Mouse (Mus musculus) stomach, embryonic 14.5 days (tissue): ENCODE data around the gene 2900026A02Rik. TPM values are rescaled to one million over a fixed set of nuclear protein-coding genes. Genes with fewer than 3 reads are reported as not detected.

Experiments used
- ATAC-seq: fragments of 200-750 bp; cut with Nextera tagmentation; 2 replicates; pipeline ENCODE4 v1.8.0; 2017; ENCODE audit warnings: low read depth, moderate TSS enrichment; ENCODE audit not compliant: insufficient number of reproducible peaks, insufficient read depth, low FRiP score
- H3K27ac ChIP-seq: fragments of 300-500 bp; sonication (generic); 2 replicates; pipeline ENCODE4 v1.5.1; 2014; ENCODE audit warnings: mild to moderate bottlenecking, low read length, moderate library complexity, mixed read lengths
- H3K27me3 ChIP-seq: fragments of 300-500 bp; sonication (generic); 2 replicates; pipeline ENCODE4 v1.6.1; 2014; ENCODE audit warnings: low read length, control low read depth, mixed read lengths; ENCODE audit not compliant: control insufficient read depth, insufficient read depth
- H3K36me3 ChIP-seq: fragments of 300-500 bp; sonication (generic); 2 replicates; pipeline ENCODE4 v1.6.1; 2014; ENCODE audit warnings: mild to moderate bottlenecking, control low read depth, low read length, moderate library complexity, mixed read lengths; ENCODE audit not compliant: control insufficient read depth, insufficient read depth
- H3K4me1 ChIP-seq: fragments of 300-500 bp; sonication (generic); 2 replicates; pipeline ENCODE4 v1.6.1; 2014; ENCODE audit warnings: low read length, control low read depth, mixed read lengths; ENCODE audit not compliant: control insufficient read depth, insufficient read depth
- H3K4me2 ChIP-seq: fragments of 300-500 bp; sonication (generic); replicated peaks from 2 replicates; pipeline ENCODE4 v1.6.1; 2014; ENCODE audit warnings: low read depth, low read length, control low read depth
- H3K4me3 ChIP-seq: fragments of 300-500 bp; sonication (generic); 2 replicates; pipeline ENCODE4 v1.5.1; 2014; ENCODE audit warnings: low read depth, low read length, control low read depth
- H3K9ac ChIP-seq: fragments of 300-500 bp; sonication (generic); replicated peaks from 2 replicates; pipeline ENCODE4 v1.6.1; 2014; ENCODE audit warnings: low read depth, mild to moderate bottlenecking, control low read depth, low read length, moderate library complexity, mixed read lengths
- H3K9me3 ChIP-seq: fragments of 300-500 bp; sonication (generic); 2 replicates; pipeline ENCODE4 v1.6.1; 2016; ENCODE audit warnings: low read depth, low read length, control low read depth; ENCODE audit not compliant: control insufficient read depth
- WGBS: fragments of 180-500 bp; shearing (Covaris S2); extraction: QIAGEN DNeasy Blood & Tissue Kit; methylation state at CpG from one replicate; pipeline ENCODE4 v1.1.7; 2014; 5-methylcytosine and 5-hydroxymethylcytosine counted together
- polyA plus RNA-seq: library from polyadenylated mRNA; unstranded; fragments of >200 nt; fragmentation: Nextera tagmentation; extraction: Ambion mirVana; gene quantifications from 2 replicates; pipeline ENCODE4 v1.2.1, GENCODE M21; 2014

2900026A02Rik gene
- polyA plus RNA-seq, 1 experiment from 2014 or later: 9.2 TPM

DNA sequence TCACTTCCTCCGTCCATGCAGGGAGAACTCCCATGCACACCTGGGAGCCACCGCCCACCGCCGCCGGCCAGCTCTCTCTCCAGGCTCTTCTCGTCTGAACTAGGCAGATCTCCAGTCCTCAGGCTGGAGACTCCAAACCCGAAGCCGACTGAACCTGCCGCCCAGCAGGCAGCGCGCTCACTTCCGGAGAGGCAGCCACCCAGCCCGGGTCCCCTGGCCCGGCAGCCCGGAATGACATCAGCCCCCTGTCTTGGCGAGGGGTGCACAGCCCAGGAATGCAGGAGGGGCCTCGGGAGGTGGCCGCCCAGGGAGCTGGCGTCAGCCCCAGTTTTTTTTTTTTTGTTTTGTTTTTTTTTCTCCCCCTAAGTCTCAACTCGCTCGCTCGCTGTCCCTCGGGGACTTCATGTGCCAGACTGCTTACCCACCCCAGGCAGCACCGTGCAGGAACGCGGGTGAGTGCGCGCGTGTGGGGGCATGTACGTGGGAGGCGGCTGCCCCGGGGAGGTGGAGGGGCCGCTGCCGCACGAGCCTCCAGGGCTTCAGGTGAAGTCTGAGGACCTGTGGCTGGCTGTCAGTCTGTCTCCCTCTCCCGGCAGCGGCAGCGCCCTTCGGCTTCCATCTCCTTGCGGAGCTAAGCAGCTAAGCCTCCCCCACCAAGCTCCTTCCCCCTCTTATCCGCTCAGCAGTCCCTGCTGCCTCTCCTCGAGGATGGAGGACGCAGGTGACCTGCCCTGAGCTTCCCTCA is 82.5 kb downstream of the 2900026A02Rik start:
- peak overlapping the region; percentile 44 for H3K4me3 ChIP-seq
- H3K9me3 ChIP-seq: no peaks in the 10 kb centered on the region; the same call in 1 of the 2 replicates
- no peaks in the 10 kb centered on the region for H3K36me3 ChIP-seq
- peak overlapping the region; percentile 45; the same call in 1 of the 2 replicates for H3K9ac ChIP-seq
- peak overlapping the region; percentile 97 for H3K27ac ChIP-seq
- ATAC-seq: peak; percentile 39; the same call in 1 of the 2 replicates
- peaks cover 11% of the 10 kb centered on the region for H3K4me1 ChIP-seq
- WGBS: under 1% methylated on average over 43 of the region's 43 CpGs
- no peaks in the 10 kb centered on the region for H3K27me3 ChIP-seq
- H3K4me2 ChIP-seq: peak overlapping the region; percentile 88

DNA sequence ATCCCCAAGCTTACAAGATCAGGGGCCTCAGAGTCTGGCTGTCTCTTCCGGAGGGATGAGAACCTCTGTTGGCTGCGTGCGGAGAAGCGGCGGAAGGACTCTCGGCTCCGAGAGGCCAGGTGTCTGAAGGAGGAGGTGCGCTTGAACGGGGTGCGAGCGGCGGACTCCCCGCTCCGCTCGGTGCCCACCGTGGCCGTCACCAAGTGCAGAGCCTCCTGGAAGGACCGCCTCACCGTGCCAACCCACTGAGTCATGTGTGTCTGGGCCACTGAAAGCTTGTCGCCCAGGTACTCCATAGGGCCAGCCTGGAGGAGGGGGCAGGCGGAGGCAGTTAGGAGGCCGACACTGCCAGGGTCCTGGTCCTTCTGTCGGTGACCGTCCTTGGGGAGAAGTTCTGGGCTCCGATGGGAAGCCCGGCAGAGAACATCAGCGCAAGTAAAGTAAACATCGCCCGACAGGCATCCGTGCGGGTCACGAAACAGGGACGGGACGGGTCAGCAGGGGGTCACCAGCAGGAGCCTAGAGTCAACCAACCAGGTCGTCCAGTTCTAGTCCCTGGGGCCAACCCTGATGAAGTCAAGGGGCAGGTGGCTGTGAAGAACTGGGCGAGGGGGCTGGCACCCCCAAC is 83.2 kb downstream of the 2900026A02Rik start:
- no peak for ATAC-seq
- peak overlapping the region; percentile 45 for H3K9ac ChIP-seq
- peak overlapping the region; percentile 88 for H3K4me2 ChIP-seq
- peaks cover 15% of the 10 kb centered on the region for H3K4me1 ChIP-seq
- no peaks in the 10 kb centered on the region for H3K27me3 ChIP-seq
- no peaks in the 10 kb centered on the region for H3K36me3 ChIP-seq
- no peaks in the 10 kb centered on the region; the same call in 1 of the 2 replicates for H3K9me3 ChIP-seq
- 5% methylated on average over 36 of the region's 36 CpGs for WGBS
- H3K27ac ChIP-seq: peak overlapping the region; percentile 97
- H3K4me3 ChIP-seq: peak overlapping the region; percentile 44

DNA sequence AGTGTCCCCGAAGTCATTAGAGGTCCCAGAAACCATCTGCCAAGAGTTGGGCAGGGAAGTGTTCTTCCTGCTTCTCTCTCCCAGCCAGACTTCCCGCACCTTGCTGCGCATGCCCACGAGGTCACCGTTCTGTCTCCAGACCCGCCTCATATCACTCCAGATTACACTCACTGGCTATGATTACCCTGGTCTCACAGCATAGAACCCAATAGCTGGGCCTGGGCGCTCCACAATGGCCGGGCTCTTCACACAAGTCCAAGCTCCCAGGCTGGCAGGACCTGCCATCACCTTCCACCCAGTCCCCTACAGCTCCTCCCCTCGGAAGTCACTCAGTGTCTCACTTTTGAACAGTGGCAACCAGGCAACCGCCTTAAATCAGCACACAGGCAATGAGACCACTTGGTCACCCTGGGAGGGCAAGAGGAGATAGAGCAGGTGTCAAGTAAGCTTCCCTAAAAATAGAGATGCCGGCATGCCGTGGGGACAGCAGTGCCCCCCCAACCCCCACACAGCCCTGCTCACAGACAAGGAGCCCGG is 84.0 kb downstream of the 2900026A02Rik start:
- no peaks in the 10 kb centered on the region for H3K27me3 ChIP-seq
- peak overlapping the region; percentile 97 for H3K27ac ChIP-seq
- WGBS: 56% methylated on average over 13 of the region's 13 CpGs
- H3K4me3 ChIP-seq: peak overlapping the region; percentile 44
- no peak for ATAC-seq
- peak overlapping the region; percentile 88 for H3K4me2 ChIP-seq
- H3K36me3 ChIP-seq: no peaks in the 10 kb centered on the region
- H3K4me1 ChIP-seq: peaks cover 23% of the 10 kb centered on the region
- H3K9me3 ChIP-seq: no peaks in the 10 kb centered on the region; the same call in 1 of the 2 replicates
- H3K9ac ChIP-seq: peak overlapping the region; percentile 45

DNA sequence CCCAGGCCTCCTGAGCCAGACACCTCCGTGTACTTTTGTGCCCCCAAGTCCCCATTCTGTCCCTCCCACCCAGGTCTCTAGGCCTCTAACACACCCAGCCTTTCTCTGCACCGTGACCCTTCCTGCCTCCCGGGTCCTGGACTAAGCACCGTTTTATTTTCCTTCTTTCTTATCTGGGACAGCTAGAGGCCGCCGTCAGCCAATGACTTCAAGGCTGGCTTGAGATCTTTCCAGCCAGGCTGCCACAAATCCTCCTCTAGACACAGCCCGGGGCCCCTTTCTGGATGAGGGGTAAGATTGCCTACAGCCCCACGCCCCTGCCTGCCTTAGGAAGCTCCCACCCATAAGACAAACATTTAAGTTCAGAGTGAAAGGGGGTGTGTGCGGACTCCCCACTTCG is 85.5 kb downstream of the 2900026A02Rik start:
- Histone ChIP-seq H3K4me3 (peak overlapping the region; percentile 44), H3K9ac (peak overlapping the region; percentile 10; the same call in 1 of the 2 replicates), H3K36me3 (no peaks in the 10 kb centered on the region), H3K4me2 (peak overlapping the region; percentile 88), H3K9me3 (no peaks in the 10 kb centered on the region; the same call in 1 of the 2 replicates), H3K27ac (peak overlapping the region; percentile 97), H3K27me3 (no peaks in the 10 kb centered on the region), H3K4me1 (peaks cover 23% of the 10 kb centered on the region)
- no peak for ATAC-seq
- WGBS: 15% methylated on average over 10 of the region's 10 CpGs

DNA sequence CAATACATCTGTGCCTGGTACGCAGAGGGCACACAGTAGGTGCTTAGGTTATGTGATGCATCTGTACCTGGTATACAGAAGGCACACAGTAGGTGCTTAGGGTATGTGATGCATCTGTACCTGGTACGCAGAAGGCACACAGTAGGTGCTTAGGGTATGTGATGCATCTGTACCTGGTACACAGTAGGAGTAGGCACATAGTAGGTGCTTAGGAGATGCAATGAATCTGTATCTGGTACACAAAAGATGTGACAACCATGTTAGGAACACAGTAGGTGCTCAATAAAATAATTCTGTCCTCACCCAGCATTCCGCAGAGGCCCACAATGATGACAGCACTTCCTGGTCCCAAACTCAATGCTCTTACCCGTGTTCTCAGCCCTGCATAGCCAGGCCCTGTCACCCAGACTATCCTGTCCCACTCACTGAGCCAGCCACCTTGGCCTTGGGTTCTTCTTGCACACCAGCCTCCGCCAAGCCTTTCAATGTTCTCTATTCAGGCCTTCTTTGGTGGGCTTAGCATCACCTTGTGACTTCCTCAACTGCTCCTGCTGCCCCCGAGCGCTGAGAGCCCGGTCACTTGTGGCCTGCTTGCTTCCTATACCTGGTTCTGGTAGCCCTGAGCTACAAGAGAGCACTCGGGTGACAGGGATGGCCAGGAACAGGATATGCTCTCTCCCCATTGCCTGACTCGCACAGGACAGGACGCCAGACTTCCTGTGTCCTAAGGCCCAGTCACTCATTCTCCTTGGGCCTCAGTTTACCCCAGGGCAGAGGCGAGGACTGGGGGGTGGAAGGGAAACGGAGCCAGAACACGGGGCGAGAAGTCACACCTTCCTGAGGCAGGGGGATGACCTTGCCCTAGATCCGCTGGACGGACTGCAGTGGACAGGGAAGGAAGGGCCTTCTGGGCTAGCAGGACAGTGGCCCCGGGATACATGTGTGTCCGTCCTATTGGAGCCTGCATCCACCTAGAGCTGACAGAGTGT is 87.0 kb downstream of the 2900026A02Rik start:
- H3K36me3 ChIP-seq: no peaks in the 10 kb centered on the region
- no peaks in the 10 kb centered on the region for H3K9me3 ChIP-seq
- H3K4me3 ChIP-seq: no peak overlapping the region
- no peak overlapping the region for H3K9ac ChIP-seq
- H3K27me3 ChIP-seq: no peaks in the 10 kb centered on the region
- WGBS: 80% methylated on average over 19 of the region's 19 CpGs
- H3K27ac ChIP-seq: peak overlapping the region; percentile 97
- peaks cover 19% of the 10 kb centered on the region; the same call in 1 of the 2 replicates for H3K4me1 ChIP-seq
- no peak overlapping the region for H3K4me2 ChIP-seq
- no peak for ATAC-seq

DNA sequence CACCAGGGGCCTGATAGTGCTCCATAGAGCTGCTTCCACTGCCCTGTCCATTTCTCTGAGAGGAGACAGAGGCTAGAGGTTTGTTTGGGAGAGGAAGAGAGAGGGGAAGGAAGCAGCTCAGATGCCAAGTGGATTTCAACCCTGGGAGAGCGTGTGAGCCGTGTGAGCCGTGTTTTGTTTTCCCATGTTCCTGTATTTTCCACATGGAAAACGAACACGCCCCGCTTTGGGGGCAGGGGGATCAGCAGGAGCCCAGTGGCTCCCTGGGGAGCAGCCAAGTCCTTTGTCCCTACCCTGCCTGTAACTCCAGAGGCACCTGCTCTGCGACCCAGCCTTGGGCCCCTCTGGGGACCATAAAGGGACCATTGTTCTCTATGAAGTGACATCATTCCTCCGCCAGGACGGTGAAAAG is 88.0 kb downstream of the 2900026A02Rik start:
- H3K27ac ChIP-seq: peak overlapping the region; percentile 97
- 37% methylated on average over 9 of the region's 9 CpGs for WGBS
- 0 out of 2 replicates have a peak overlapping the region, but pooled peaks have one; percentile 7 for H3K4me2 ChIP-seq
- ATAC-seq: peak; percentile 80
- no peaks in the 10 kb centered on the region for H3K9me3 ChIP-seq
- no peaks in the 10 kb centered on the region for H3K27me3 ChIP-seq
- peaks cover 14% of the 10 kb centered on the region; the same call in 1 of the 2 replicates for H3K4me1 ChIP-seq
- H3K9ac ChIP-seq: no peak overlapping the region
- H3K36me3 ChIP-seq: no peaks in the 10 kb centered on the region
- H3K4me3 ChIP-seq: no peak overlapping the region

DNA sequence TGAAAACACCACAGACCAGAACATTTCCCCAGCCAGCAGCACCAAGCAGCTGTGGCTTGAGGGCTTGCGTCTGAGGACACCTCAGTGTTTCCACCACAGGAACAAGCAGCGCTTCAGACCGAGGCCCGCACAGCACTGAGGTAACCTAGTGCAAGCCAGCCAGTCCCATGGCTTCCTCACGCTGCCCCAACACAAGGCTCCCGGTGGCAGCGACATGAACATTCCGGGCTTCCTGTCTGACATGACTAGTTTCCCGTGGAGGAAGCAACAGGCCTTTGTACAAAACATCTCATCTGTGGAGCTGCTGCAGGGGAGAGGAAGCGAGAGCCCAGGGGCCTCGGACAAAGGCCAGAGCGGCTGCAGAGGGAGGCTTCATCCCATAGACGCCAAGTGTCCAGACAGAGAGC is 88.4 kb downstream of the 2900026A02Rik start:
- H3K36me3 ChIP-seq: no peaks in the 10 kb centered on the region
- peaks cover 14% of the 10 kb centered on the region; the same call in 1 of the 2 replicates for H3K4me1 ChIP-seq
- H3K9me3 ChIP-seq: no peaks in the 10 kb centered on the region
- H3K4me3 ChIP-seq: no peak overlapping the region
- no peak for ATAC-seq
- H3K4me2 ChIP-seq: 0 out of 2 replicates have a peak overlapping the region, but pooled peaks have one; percentile 7
- peak overlapping the region; percentile 97 for H3K27ac ChIP-seq
- H3K9ac ChIP-seq: no peak overlapping the region
- 52% methylated on average over 13 of the region's 13 CpGs for WGBS
- no peaks in the 10 kb centered on the region for H3K27me3 ChIP-seq
